Mouse (Mus musculus) ES-E14 (cell line): ENCODE measurements at regions not wholly inside any gene's neighbourhood (a gene's known extent, or its start where the extent isn't known, plus 50 kb on each side); places are given as distances from the start of the nearest gene placed in this dataset.

Experiments used
- CHD2 ChIP-seq: IDR thresholded peaks from 2 replicates; pipeline ENCODE4 v1.6.1; 2014; ENCODE audit warnings: mild to moderate bottlenecking, low read depth, low read length, inconsistent platforms
- MAFK ChIP-seq: IDR thresholded peaks from 2 replicates; pipeline ENCODE4 v1.6.1; 2014; ENCODE audit warnings: mild to moderate bottlenecking, low read depth, low read length, inconsistent platforms; ENCODE audit not compliant: insufficient read depth
- ZC3H11A ChIP-seq: IDR thresholded peaks from 2 replicates; pipeline ENCODE4 v1.6.1; 2012; ENCODE audit warnings: low read depth, mild to moderate bottlenecking, inconsistent platforms, low read length, borderline replicate concordance
- ZNF384 ChIP-seq: IDR thresholded peaks from 2 replicates; pipeline ENCODE4 v1.6.1; 2012; ENCODE audit warnings: low read depth, low read length, inconsistent platforms

GRCm38 (mm10) chr2:30539305-30539704 lies 55.5 kb upstream of the Cstad start:
- TF ChIP-seq ZC3H11A, result no peak
- TF ChIP-seq MAFK, result no peak
- no peak for TF ChIP-seq CHD2
- TF ChIP-seq ZNF384, result no peak
